Mouse (Mus musculus) bone marrow, adult 2 months (tissue): Measurements from ENCODE around the gene Cdk14.

Experiments
- CTCF ChIP-seq: fragments of 200-500 bp; IDR thresholded peaks from 2 replicates; pipeline ENCODE4 v1.5.1; 2011; ENCODE audit warnings: low read length, control low read depth; ENCODE audit not compliant: control insufficient read depth, insufficient read depth
- POLR2A ChIP-seq: fragments of 200-500 bp; IDR thresholded peaks from 2 replicates; pipeline ENCODE4 v1.6.1; 2011; ENCODE audit warnings: low read depth, mild to moderate bottlenecking, control low read depth, low read length, borderline replicate concordance; ENCODE audit not compliant: control insufficient read depth

- TF ChIP-seq CTCF (no peak), POLR2A (no peak)
Observed at GRCm38 (mm10) chr5:4791219-4791618, 628.9 kb downstream of the Cdk14 start.
